Mouse (Mus musculus): ENCODE measurements around the gene Polr2j.
"Not testable (repeated sequence)": the region's sequence is repeated elsewhere in the genome, so short reads cannot be mapped to it uniquely, and the experiment has no call there.

Gene Polr2j

GRCm38 (mm10) chr5:136109042-136109441 lies 7.4 kb upstream of the Polr2j start:
- DNase-seq = no peak

GRCm38 (mm10) chr5:136113546-136113945 lies 2.9 kb upstream of the Polr2j start:
- DNase-seq = not testable (repeated sequence)

DNA sequence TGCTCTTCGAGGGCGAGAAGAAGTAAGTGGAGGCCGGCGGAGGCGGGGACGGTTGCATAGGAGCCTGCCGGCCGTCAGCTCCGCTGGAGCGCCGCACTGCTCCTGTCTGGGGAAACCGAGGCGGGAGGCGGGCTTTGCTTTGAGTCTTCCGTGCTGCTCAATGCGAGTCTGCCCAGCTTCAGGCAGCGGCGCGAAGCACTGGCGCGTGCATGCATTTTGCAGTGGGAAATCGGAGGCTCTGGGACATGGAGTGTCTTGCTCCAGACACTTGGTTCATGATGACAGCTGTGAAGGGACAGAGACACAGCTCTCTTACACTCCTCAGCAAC lies 317 bp downstream of the Polr2j start:
- no peak for DNase-seq

DNA sequence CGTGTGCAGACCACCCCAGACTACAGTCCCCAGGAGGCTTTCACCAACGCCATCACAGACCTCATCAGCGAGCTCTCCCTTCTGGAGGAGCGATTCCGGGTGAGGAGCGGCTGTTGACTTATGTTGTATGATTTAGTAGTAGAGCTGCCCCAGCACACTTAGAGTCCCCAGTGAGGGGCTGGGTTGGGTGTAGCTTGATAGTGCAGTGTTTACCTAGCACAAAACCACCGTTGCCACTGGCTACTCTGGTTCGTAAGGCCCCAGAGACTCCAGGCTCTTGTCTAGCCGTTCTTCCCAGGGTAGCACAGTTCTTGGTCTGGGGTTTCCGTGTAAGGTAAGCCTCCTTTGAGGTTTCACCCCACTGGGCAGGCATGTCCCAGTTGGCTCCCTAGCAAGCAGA lies 5.7 kb downstream of the Polr2j start:
- DNase-seq = no peak

DNA sequence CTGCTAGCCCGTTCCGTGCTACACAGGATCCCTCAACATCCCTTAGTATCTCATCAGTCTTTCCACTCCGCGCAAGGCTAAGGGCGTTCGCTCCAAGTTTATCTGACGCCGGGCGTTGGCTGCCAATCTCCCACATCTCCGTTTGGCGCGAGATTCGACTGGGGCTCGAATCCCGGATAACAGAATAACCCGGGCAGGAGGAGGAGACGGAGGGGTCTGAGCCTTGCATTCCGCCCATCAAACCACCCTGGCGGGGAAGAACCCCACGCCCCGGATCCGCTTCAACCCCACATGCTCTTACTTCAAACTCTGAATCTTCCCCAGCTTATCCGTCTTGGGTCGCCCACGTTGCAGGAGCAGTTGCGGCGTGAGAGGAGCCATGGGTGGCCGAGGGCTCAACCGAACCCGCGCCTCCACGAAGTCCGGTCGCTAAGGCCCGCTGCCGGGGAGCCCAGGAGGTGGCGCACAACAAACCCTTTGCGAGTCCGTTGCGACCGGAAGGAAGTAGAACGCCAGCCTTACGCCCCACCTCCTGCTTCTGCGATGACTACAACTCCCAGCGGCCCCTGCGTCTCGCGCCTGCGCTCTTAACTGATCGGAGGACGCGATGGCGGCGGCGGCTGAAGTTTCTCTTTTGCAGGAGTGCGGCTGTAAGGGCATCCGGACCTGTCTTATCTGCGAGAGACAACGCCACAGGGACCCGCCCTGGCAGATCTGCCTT lies 19.3 kb downstream of the Polr2j start, which contains the start of the genes Lrwd1 and Alkbh4:
Lrwd1 (minus strand) TSS at position 504 of the 721 bp plus-strand sequence.
Alkbh4 (plus strand) TSS at position 576 of the 721 bp plus-strand sequence.
- DNase-seq = peak; percentile 96

- no peak for DNase-seq
Measured at GRCm38 (mm10) chr5:136136292-136136990, 20.0 kb downstream of the Polr2j start.

DNA sequence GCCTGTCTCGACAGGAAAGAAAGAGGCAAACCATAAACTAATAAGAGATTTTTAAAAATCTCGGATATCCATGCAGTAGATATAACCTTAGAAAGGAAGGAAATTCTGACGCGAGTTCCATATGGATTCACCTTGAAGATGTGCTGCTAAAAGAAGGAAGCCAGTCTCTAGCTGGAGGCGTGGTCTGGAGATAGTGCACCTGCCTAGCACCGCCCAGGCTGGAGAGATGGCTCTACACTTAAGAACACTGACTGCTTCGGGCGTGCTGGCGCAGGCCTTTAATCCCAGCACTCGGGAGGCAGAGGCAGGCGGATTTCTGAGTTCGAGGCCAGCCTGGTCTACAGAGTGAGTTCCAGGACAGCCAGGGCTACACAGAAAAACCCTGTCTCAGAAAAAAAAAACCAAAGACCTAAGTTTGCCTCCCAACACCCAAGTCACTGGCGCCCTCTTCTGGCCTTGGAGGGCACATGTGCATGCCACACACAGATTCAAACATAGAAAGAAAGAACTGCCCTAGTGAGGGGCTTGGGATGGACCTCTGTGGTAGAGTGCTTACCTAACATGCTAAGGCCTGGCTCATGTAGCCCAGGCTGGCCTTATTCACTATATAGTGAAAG lies 21.3 kb downstream of the Polr2j start:
- peak; percentile 54 for DNase-seq

- DNase-seq = no peak
Measured at GRCm38 (mm10) chr5:136139393-136139792, 23.0 kb downstream of the Polr2j start.

DNA sequence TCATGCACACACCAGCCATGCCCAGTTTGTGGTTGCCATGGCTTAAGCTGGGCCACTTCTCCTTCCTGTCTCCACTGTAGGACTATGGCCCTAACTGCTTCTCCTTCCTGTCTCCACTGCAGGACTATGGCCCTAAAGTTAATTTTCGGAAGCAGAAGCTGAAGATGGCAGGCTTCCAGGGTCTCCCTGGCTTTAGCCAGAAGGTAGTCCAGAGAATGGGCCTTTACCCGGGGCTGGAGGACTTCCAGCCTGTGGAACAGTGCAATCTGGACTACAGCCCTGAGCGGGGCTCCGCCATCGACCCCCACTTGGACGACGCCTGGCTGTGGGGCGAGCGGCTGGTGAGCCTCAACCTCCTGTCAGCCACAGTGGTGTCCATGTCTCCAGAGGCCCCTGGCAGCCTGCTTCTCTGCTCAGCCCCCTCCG lies 23.6 kb downstream of the Polr2j start:
- no peak for DNase-seq

DNA sequence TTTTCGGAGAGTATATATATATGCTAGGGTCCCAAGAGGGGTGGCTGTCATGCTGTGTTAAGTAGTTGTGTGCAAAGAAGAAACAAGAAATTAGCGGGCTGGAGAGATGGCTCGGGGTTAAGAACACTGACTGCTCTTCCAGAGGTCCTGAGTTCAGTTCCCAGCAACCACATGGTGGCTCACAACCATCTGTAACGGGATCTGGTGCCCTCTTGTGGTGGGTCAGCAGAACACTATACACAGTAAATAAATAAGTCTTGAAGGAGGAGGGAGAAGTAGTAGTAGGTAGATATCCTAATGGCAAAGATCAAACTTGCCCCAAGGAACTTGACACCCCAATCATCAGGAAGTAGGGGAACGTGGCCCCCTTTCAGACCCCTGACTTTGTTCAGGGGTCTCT lies 26.3 kb downstream of the Polr2j start:
- DNase-seq = no peak

DNA sequence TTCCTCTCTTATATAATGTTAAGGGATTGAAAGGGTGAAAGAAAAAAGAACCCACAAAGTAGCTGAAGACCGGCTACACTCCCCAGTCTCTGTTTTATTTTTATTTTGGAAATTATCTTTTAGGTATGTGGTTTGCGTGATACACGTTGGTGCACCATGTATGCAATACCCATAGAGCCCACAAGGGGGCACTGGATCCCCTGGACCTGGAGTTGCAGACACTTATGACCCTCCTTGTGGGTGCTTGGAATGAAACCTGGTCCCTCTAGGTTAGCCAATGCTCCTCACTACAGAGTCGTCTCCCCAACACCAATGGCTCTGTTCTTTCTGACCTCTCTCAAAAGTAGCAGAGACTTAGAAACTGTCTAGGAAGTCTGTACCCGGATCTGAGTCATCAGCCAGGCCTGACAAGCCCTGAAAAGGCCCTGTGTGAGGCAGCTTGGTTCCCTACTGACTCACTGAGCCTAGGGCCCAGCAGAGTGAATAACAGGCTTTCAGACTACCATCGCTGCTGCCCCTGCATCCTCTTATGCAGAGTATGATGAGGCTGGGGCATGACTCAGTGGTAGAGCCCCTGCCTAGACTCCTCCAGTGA lies 26.8 kb downstream of the Polr2j start:
- DNase-seq = no peak

GRCm38 (mm10) chr5:136144606-136145430 lies 28.4 kb downstream of the Polr2j start:
- DNase-seq = no peak

GRCm38 (mm10) chr5:136146936-136147335 lies 30.5 kb downstream of the Polr2j start:
- no peak for DNase-seq

DNA sequence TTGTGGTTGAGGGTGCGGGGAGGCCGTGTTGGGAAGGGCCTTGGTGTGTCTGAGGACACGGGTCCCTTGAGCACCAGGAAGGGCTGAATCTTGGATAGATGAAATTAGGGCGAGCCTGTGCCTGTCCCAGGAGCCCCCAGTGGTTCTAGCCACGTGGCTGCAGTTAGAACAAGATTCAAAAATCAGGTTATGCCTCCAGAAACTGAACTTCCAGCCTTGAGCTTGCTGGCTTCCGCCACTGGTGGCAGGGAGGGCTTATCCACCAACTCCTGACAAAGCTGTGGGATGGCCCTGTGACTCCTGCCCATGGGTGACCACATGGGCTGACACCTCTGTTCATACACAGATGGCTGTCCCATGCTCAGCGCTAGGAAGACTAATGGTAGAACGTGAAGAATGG lies 31.3 kb downstream of the Polr2j start:
- DNase-seq = no peak

GRCm38 (mm10) chr5:136149134-136149576 lies 32.7 kb downstream of the Polr2j start:
- not testable (repeated sequence) for DNase-seq

- no peak for DNase-seq
Measured at GRCm38 (mm10) chr5:136152365-136152764, 35.9 kb downstream of the Polr2j start.

DNA sequence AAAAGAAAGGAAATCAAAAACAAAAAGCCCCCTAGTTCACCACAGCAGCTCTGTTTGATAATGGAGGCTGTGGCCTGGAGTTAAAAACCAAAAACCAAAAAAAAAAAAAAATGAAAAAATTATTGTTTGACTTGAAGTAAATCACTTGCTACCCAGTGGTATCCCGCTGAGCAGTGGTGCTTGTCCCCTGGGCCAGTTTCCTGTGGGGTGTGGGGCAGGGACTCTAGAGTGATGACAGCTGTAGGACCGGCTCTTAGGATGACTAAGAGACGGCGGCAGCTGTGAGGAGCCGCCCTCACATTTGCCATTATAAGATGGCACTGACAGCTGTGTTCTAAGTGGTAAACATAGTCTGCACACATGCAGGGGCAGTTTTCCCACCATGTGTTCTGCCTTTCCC lies 39.0 kb downstream of the Polr2j start:
- no peak for DNase-seq

GRCm38 (mm10) chr5:136160084-136160483 lies 43.7 kb downstream of the Polr2j start:
- DNase-seq = not testable (repeated sequence)

DNA sequence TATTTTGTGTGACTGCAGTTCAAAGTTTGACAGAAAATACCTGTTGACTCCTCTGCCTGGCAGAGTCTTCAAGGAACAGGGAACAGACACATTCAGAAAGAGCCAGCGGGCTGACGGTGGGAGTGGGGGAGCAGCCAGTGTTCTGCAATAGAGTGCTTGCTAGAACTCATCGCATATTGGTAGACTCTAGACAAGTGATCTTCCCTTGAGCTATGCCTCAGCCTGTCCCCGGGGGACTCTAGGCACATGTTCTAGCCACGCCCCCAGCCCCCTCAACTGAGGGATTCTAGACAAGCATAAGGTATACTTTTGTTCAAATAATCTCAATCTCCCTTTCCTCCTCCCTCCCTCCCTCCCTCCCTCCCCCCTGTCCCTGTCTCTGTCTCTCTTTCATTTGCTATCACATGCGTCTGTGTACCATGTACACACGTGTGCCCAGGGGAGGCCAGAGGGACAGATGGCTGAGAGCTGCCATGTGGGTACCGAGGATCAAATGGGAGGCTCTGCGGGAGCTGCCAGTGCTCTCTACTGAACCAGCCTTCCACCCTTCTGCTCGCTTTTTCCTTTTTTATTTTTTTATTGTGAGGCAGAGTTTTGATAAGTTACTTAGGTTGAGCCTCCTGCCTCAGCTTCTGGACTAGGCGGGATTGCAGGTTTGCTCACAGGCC lies 47.5 kb downstream of the Polr2j start:
- DNase-seq = no peak

DNA sequence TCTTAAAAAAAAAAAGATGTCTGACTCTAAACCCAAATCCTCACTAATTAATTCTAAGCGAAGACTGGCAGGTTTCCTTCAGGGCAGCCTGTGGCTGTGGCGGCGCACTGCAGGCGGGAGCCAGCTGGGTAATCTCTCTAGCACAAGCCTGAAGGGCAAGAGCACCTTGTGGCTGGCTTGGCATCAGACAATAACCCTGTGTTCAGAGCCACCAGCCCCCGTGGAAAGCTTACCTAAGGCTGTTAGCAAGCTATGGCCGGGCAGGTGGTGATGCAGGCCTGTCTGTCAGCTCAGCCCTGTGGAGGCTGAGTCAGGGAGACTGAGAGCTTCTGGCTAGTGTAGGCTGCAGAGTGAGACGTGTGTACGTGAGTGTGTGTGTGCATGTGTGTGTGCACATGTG lies 48.8 kb downstream of the Polr2j start:
- no peak for DNase-seq

- no peak for DNase-seq
Measured at GRCm38 (mm10) chr5:136167296-136167695, 50.9 kb downstream of the Polr2j start.

DNA sequence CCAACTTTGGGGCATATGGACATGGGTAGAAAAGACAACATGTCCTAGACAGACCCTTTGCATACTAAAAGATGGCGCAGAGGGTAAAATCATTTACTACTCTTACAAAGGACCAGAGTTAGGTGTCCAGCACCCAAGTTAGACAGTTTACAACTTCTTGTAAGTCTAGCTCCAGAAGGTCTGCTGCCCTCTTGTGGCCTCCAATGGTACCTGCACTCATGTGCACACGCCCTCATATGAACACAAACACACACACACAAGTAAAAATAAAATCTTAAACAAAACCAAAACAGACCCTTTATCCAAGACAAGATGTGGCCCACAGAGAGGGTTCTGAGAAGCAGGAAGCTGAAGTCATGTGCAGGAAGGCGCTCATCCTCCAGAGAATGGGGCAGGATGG lies 51.6 kb downstream of the Polr2j start:
- no peak for DNase-seq
